Mouse (Mus musculus) testis, adult 2 months (tissue): ENCODE data around the gene Glipr2. TPM values are rescaled to one million over a fixed set of nuclear protein-coding genes. Genes with fewer than 3 reads are reported as not detected.

ENCODE experiments used
- H3K27ac ChIP-seq: fragments of 200-500 bp; 2 replicates; pipeline ENCODE4 v1.5.1; 2012; ENCODE audit warnings: low read depth, low read length; ENCODE audit not compliant: control insufficient read depth, insufficient read depth
- H3K27me3 ChIP-seq: fragments of 200-500 bp; 2 replicates; pipeline ENCODE4 v1.6.1; 2012; ENCODE audit warnings: mild to moderate bottlenecking, low read length, moderate library complexity; ENCODE audit not compliant: control insufficient read depth, insufficient read depth
- H3K36me3 ChIP-seq: fragments of 200-500 bp; 2 replicates; pipeline ENCODE4 v1.6.1; 2012; ENCODE audit warnings: mild to moderate bottlenecking, low read length; ENCODE audit not compliant: control insufficient read depth, insufficient read depth
- H3K4me1 ChIP-seq: fragments of 200-500 bp; 2 replicates; pipeline ENCODE4 v1.6.1; 2012; ENCODE audit warnings: low read length; ENCODE audit not compliant: control insufficient read depth, insufficient read depth
- H3K4me3 ChIP-seq: fragments of 200-500 bp; 2 replicates; pipeline ENCODE4 v1.5.1; 2012; ENCODE audit warnings: low read depth, mild to moderate bottlenecking, low read length, moderate library complexity, mixed read lengths; ENCODE audit not compliant: control insufficient read depth
- CTCF ChIP-seq: fragments of 200-500 bp; IDR thresholded peaks from 2 replicates; pipeline ENCODE4 v1.5.1; 2012; ENCODE audit warnings: low read depth, mild to moderate bottlenecking, inconsistent platforms, low read length, moderate library complexity; ENCODE audit not compliant: control insufficient read depth, insufficient read depth, insufficient replicate concordance
- POLR2A ChIP-seq: fragments of 200-500 bp; IDR thresholded peaks from 2 replicates; pipeline ENCODE4 v1.6.1; 2012; ENCODE audit warnings: low read depth, mild to moderate bottlenecking, inconsistent platforms, low read length, moderate library complexity; ENCODE audit not compliant: control insufficient read depth
- polyA plus RNA-seq: library from polyadenylated mRNA; depleted of rRNA; stranded (reverse); fragments of >200 nt; gene quantifications from 2 replicates; pipeline ENCODE4 v1.2.3, GENCODE M21; 2012

The Glipr2 gene
- polyA plus RNA-seq, 1 experiment = 1.6 TPM

DNA sequence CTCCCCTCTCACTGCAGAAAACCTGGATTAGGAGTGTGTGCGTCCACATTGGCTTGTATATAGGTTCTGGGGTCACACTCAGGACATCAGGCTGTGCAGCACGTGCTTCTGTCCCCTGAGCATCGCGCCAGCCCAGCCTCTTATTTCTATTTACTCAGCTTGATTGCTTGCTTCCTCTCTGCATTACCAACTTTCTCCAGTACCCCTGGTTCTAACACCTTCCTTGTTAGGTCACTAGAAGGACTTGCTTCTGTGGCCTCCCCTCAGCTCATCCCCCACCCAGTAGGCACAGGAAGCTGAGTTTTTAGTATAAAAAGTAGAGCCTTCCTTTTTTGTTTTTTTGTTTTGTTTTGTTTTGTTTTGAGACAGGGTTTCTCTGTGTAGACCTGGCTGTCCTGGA is 21.0 kb upstream of the Glipr2 start:
- Histone ChIP-seq H3K36me3 (peaks cover 3% of the 10 kb centered on the region; the same call in 1 of the 2 replicates), H3K4me3 (no peak overlapping the region), H3K27me3 (no peaks in the 10 kb centered on the region), H3K4me1 (no peaks in the 10 kb centered on the region), H3K27ac (no peak overlapping the region)
- no peak for TF ChIP-seq CTCF
- no peak for TF ChIP-seq POLR2A

DNA sequence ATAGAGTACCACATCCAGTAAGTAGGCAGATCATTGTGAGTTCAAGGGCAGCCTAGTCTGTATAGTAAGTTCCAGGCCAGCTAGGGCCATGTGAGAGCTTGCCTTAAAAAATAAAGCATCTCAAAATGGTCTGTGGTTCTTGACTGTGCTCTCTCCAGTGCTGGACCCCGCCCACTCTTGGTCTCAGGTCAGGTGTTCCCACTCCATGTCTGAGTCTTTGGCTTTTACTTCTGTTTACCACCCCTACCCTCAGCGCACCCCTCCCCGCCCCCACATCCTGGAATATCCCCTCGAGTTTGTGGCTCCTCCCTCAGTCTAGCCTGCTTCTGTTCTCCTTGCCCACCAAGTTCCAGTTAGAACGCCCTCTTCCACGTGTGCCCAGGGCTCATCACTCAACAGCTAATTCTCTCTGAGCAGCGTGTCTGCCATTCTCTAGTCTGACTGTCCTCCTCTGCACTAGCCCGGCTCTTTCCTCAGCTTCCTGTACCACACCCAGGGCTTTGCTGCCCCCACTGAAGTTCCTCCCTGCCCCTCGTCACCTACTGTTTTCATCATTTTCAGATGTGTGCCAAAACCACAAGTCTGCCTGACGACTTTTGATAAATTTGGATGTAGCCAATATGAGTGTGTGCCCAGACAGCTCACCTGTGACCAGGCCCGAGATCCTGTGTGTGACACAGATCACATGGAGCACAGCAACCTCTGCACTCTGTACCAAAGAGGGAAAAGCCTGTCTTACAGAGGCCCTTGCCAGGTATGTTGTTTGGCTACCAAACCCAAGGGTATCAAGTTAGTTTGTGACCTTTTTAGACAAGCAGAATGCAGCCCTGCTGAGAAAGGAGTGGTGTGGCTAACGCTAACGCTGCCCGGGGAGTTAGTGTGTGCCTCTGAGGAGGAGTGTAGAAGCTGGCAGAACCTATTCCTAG is 20.2 kb upstream of the Glipr2 start:
- Histone ChIP-seq H3K4me3 (no peak overlapping the region), H3K4me1 (no peaks in the 10 kb centered on the region), H3K27me3 (no peaks in the 10 kb centered on the region), H3K27ac (no peak overlapping the region), H3K36me3 (peaks cover 4% of the 10 kb centered on the region; the same call in 1 of the 2 replicates)
- TF ChIP-seq POLR2A (no peak), CTCF (no peak)

DNA sequence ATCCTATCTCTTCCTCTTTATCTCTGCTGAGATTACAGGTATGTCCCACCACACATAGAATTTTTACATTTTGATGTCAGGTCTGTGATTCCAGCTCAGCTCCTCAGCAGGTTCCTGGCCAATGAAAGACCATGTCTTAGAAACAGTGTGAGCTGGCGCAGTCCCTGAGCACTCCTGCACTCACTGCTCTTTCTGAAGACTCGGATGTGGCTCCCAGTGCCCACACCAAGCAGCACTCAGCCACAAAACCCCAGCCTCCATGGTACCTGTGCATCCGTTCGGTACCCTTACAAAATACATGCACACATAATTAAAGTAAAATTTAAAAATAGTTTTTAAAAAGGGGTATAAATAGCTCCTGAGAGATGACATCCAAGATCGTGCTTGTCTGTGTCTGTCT is 15.9 kb upstream of the Glipr2 start:
- Histone ChIP-seq H3K27me3 (no peaks in the 10 kb centered on the region), H3K4me3 (no peak overlapping the region), H3K36me3 (peaks cover 3% of the 10 kb centered on the region), H3K27ac (no peak overlapping the region), H3K4me1 (no peaks in the 10 kb centered on the region)
- TF ChIP-seq POLR2A = no peak
- no peak for TF ChIP-seq CTCF

DNA sequence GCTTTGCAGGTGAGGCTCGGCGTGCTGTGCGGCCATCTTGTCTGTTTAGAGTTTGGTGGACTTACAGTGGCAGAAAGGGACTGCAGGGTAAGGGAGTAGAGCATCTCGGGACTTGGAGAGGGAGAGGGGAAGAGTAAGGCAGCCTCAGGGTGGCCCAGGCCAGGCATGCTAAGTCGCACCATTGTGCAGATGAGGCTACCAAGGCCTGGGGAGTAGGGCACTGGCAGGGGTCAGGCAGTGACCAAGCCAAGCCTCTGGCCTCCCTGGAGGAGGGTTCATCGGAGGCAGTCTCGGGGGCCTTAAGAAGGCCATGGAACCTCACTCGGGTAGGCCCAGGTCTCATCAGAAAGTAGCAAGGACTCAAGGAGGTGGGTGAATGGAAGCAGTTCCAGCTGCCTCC is 14.8 kb upstream of the Glipr2 start:
- Histone ChIP-seq H3K4me3 (no peak overlapping the region), H3K4me1 (no peaks in the 10 kb centered on the region), H3K36me3 (peaks cover 3% of the 10 kb centered on the region), H3K27ac (no peak overlapping the region), H3K27me3 (no peaks in the 10 kb centered on the region)
- TF ChIP-seq CTCF (no peak), POLR2A (no peak)

DNA sequence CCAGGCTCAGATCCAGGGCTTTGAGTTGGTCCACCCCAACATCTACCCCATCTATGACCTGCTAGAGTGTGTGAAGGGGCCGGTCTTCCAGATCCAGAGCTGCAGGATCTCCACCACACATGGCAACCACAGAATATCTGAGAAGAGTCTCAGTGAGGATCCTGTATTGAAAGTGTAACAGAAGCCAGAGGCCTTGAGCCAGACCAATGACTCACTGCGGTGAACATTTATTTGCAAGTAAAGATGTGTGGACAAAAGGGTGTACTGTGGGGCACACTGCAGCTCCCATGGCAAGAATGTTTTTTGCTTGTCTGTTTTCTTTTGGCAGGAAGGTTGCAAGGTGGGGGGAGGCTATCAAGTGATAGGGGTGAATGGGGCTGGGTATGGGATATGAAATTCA is 9.6 kb upstream of the Glipr2 start:
- H3K27me3 ChIP-seq = no peaks in the 10 kb centered on the region
- H3K36me3 ChIP-seq = no peaks in the 10 kb centered on the region; the same call in 1 of the 2 replicates
- no peak overlapping the region for H3K4me3 ChIP-seq
- TF ChIP-seq CTCF (no peak), POLR2A (no peak)
- H3K27ac ChIP-seq = no peak overlapping the region
- no peaks in the 10 kb centered on the region for H3K4me1 ChIP-seq

GRCm38 (mm10) chr4:43957846-43958461 is 753 bp downstream of the Glipr2 start:
- no peak for TF ChIP-seq POLR2A
- TF ChIP-seq CTCF = no peak
- Histone ChIP-seq H3K27ac (no peak overlapping the region), H3K36me3 (no peaks in the 10 kb centered on the region), H3K4me3 (peak overlapping the region; percentile 70), H3K27me3 (no peaks in the 10 kb centered on the region), H3K4me1 (peaks cover 18% of the 10 kb centered on the region)

- Histone ChIP-seq H3K27me3 (no peaks in the 10 kb centered on the region), H3K4me1 (peaks cover 18% of the 10 kb centered on the region), H3K27ac (no peak overlapping the region; the same call in 1 of the 2 replicates), H3K4me3 (no peak overlapping the region), H3K36me3 (no peaks in the 10 kb centered on the region)
- TF ChIP-seq POLR2A (no peak), CTCF (no peak)
Observed at GRCm38 (mm10) chr4:43959523-43960179, 2.5 kb downstream of the Glipr2 start.
